Mouse (Mus musculus) layer of hippocampus, adult 8-10 months (tissue): Measurements from ENCODE around the gene Pappa. TPM values are rescaled to one million over a fixed set of nuclear protein-coding genes. Genes with fewer than 3 reads are reported as not detected.

Experiments
- DNase-seq, 2 experiments: peaks; one replicate each; pipeline ENCODE4 v3.0.0; 2022; ENCODE audit warnings: low spot score in 2 of 2
- total RNA-seq, 4 experiments: library from RNA; stranded (reverse); gene quantifications; 2 replicates each; pipeline ENCODE4 v1.2.4; 2022

Pappa gene
- total RNA-seq, 4 experiments from 2014 or later: 1.1 to 1.3 (median 1.3) TPM

DNA sequence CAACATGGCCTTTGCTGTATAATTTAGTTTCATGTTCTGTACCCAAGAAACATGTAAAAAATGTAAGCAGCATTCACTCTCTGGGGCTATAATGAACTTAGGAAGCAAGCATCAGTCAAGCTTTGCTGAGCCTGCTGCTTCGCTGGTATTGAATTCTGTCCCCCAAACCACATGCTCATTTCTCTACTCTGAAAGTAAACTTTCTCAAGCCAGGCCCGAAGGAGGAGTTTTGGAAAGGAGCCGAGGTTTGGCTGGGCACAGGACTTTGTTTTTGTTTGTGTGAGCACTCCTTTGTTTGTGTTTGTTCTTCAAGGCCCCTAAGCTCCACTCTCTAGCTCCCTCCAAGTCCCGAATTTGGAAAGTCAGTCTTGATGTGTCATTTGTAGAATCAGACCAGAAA is 148.3 kb downstream of the Pappa start:
- peak; percentile 8 to 28 for DNase-seq

DNA sequence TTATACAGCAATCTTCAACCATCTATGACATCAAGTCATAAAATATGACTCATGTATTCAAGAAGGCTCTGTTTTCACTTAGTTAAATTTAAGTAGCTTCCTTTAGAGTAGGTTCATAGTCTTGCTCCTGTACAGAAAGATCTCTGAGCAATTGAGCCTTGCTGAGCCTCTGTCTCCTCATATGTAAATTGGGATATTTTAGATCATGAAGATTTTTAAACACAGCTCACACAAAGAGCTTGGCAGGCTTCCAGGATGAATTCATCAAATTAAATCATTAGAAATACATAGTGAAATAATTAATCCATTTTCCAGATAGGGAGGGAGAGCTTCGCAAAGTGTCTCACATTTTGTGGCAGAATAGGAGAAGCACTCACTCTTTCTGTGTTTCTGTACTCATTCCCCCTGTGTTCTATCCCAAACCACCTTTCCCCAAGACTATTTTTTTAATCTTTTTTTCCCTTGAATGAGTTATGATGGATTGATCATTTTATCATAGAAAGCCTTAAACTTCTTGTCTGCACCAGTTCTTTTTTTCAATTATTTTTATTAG is 149.4 kb downstream of the Pappa start:
- no peak for DNase-seq

DNA sequence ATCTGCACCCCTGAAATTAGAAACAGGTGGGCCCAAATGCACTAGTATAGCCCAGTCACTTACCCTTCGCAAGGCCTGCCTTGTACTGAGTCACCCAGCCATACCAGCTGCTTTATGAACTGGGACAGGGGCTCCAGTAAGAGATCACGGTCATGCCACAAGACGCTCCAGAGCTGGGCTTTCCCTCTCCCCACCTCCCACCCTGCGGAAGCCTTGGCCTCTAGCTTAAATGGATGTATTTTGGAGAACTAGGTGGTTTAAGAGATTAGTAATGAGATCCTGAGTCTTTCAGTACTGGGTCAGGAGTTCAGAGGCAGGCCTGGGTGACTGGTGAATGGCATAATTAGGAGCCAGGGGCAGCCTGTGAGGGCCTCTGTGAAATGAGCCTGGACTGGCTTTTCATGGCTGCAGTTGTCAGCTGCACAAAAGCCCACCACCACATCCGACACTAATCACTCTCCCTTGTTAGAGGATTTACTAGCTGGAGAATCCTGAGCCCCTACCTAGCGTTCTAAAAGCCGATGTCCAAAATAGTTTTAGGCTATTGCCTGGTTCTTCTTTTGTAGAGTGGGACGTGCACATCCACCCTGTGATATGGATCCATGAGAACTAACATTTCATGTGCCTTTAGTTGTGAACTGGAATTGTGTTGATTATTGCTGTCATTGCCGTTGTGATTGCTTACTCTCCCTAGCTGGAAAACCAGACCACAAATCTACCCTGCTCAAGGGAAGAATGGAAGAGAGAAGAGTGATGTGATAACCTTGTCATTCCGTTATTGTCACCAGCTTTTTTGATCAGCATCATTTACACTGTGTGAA is 154.7 kb downstream of the Pappa start:
- no peak for DNase-seq

DNA sequence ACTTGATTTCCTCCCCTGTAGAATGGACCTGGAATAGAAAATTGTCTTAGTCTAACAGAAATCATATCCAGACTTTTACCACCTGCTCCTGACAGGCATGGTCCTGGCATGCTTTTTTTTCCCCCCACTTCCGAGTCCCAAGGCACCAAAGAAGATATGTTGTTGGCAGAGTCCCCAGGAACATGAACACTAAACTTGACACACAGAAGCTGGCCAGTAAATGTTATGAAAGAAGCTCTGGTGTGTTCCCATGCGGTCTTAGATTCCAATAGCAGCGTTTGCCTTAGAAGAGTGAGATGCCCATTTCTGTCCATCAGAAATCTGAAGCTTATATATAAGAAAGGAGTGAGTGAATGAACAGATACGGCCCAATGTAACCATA is 155.3 kb downstream of the Pappa start:
- no peak for DNase-seq

DNA sequence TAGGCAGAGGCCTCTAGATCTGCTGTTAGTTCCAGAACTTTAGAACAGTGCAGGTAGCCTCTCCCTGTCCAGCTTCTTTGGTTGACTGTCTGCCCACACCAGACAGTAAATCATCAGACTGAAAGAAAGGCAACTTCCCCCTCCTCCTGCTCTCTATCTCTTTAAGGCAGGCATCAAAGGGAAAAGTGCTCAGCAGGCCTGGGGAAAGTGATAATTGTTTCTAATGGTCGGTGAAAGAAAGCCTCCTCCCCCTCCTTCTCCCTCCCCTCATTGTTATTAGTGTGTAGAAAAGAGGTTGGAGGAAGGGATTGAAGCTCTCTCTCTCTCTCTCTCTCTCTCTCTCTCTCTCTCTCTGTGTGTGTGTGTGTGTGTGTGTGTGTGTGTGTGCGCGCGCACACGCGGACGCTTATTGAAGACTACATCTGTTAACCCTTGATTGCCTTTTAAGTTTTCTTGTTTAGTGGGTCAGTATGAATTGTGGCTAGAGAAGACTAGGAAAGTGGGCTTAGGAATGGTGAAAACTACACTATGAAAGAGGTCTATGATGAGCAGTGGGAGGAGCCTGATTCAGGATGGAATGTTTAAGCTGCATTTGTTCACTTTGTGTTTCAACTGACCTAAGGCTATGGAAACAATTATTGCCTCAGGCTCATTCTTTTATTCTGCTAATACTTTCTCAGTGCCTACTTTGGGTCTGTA is 156.2 kb downstream of the Pappa start:
- no peak for DNase-seq

DNA sequence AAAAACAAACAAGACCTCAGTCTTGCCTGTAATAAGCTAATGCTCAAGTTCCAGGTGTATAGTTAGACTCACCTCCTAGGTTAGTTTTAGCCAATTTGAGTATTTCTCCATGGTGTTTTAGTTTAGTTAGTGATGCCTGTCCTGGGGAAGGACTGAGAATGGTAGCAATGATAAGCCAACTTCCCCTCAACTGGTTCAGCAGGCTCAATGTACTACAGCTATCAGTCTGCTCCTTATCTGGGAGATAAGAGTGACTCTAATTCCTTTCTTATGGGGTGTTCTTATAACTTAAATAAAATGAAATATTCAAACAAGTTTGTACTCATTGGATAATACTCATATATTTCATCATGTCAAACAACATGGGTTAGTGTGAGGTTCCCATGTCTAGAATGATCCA is 156.9 kb downstream of the Pappa start:
- DNase-seq: no peak

DNA sequence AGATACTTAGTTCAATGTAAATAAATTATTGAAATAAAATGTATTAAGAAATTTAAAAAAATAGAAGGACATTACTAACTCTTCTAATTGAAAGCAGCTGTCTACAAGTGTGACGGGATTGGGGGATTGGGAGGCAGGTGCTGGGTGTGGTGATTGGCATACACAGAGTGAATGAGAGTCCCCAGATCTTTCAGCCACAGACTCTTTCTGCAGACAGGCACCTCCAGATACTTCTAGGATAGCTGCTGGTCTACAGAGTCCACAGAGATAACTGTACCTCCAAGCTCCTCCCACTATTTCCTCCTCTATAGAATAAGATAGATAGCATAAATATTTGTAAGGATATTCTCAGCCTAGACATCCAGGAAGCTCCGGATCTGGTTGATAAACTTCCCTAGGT is 159.6 kb downstream of the Pappa start:
- DNase-seq: no peak

DNA sequence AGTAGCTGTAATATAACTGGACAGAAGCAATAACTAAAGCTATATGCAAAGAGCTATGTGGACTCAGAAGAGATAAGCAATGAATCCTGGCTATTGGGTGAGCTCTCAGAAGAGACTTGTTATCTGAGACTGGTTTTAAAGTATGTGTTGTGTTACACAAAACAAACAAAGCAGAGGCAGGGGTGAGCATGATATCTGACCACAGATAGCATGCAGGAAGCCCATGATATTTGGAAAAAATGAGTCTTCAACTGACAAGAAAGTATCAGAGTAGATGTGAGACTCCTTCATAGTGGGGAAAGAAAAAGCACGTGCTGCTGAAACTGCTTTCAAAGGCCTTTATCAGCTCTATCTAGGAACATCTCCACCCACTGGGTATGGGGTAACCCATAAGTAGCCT is 161.2 kb downstream of the Pappa start:
- no peak for DNase-seq

DNA sequence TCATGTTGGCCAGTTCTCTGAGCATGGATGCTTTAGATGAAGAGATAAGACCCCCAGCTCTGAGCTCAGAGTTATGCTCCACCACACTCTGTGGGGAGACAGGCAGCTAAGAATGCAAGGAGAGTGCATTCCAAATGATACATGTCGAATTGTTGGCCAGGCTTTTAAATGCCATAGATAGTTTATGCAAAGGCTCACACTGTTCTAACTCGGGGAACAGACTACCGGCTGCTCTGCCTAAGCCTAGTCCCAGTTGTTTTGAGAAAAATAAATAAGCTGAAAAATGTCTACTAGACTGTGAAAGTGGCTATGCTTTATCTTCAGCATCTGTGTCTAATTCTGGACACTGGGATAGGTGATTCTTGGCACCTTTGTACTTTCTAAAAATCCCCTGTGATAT is 165.3 kb downstream of the Pappa start:
- DNase-seq: peak in 1 of 2 experiments; percentile 9

DNA sequence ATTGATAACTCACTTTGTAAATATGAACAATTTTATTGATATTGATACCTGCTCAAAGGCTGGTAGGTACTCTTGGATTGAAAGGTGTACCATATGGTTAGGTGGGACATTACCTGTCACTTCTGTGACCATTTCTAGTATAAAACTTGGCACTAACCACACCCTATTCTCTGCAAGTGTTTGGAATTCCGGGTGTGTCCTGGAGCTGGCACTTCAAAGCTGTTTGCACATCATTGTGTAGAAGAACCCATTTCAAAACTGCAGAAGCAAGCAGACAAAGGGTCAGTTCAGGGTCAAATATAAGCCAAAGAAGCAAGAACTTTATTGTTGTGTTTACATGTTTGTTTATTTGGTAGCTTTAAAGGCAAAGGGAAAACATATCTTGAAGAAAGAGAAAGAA is 171.8 kb downstream of the Pappa start:
- no peak for DNase-seq

DNA sequence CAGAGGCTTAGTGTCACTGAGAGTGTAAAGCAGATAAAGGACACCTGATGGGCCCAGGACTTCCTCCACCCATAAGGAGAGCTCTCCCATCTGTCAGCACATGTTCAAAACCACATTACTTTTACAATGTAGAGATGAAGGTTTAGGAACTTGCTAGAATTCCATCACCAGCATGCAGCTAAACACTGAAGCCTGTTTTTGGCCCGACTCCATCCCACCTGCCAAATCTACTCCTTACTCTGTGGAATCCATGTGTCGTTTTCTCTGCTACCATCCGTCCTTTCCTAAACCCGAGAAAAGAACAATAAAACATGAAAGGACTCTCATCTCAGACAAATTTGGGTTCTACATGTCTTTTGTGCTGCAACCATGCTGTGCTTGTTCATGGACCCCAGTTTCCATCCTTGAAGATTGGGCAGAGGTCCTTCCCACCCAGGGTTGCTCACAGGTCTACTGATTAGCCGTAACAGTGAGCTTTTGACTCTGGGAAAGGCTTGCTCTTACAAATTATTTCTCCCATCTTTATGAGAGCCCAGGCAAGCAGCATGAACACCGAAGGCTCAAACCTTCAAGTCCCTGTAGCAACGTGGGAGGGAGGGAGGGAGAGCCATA is 172.5 kb downstream of the Pappa start:
- no peak for DNase-seq

DNA sequence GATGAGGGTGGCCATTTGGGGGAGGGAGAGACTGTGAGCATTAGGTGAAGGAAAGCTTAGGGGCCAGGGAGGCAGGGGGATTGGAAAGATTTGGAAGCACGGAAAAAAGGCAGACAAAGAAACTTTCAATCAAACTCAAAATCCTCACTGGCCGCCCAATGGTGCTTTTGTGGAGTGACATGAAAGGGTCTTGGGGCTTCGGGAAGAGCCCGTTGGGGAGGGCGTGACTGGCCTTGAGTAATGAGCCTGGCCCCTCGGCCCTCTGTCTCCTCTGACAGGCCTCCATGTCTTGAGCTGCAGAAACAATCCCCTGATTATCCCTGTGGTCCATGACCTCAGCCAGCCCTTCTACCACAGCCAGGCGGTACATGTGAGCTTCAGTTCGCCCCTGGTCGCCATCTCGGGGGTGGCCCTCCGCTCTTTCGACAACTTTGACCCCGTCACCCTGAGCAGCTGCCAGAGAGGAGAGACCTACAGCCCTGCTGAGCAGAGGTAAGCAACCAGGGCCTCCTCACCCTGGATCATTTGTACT is 173.1 kb downstream of the Pappa start:
- no peak for DNase-seq

DNA sequence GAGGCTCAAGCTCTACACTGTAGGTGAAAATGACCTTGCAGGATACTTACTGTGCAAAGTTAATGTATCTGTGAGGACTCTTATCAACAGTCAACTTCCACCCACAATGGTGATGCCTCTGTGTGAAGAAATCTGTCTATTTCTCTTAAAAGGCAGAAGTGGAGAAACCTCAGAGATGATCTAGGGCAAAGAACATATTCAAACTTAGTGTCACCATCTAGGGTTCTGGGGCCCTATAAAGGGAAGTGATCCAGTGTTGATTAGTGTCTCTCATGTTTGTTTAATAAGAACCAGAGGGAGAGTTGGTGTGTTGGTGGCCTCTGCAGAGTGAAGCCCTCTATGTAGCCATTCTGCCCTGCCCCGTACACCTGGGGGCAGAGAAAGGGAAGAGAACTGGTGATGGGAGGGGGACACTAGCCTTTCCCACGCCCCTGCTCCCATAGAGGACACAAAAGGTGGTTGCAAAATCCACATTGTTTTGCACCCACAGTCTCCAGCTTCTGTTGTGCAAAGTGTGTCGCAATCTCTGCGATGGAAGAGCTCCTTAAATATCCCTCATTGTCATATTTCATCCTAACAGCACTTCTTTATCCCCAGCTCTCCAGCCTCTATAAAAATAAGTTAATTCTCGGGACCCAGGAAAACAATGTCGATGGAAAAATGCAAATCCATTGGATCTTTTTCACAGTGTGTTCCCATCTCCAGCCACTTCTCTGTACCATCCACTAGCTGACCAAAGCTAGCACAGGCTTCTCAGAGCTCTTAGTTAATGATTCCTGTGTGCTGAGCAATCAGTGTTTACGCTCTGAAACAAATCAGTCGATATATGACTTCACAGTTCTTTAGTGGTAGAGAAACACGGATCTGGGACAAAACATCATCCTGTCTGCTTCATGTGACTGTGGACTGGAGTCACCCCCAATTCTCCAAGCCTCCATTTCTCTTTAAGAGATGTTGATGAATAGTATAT is 174.5 kb downstream of the Pappa start:
- DNase-seq: no peak

DNA sequence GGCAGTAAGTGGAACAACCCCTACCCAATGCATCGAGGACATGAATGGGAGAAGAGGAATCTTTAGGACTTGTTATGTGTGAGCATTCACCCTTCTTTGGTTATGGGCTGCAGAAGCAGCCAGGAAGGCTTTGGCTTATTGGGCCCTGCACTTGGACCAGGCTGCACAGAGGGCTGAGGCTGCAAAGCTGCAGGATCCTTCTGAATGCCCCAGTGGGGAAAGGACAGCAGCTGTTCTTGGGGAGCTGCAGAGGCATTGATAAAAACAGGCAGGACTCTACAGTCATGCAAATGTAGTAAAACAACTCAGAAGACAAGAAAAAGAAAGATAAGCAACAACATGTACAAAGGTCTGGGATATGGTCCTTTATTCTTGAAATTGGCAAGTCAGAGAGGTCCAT is 175.4 kb downstream of the Pappa start:
- DNase-seq: no peak

DNA sequence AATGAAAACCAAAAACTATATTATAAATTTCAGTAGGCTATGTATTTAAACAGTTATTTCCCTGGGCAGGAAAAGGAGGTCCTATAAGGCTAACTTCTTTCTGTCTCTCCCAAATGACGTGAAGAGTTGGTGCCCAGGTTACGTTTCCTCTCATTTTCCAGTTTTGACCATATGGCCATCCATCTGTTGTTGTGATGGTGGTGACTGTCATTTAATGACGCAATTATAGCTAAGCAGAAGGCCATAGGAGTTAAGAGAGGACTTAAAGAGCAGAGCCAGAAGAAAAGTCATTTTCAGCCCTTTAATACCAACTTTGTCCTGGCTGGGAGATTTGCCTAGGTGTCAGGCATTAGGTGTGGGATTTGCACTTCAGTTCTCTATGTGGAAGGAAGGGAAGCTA is 176.5 kb downstream of the Pappa start:
- DNase-seq: no peak

DNA sequence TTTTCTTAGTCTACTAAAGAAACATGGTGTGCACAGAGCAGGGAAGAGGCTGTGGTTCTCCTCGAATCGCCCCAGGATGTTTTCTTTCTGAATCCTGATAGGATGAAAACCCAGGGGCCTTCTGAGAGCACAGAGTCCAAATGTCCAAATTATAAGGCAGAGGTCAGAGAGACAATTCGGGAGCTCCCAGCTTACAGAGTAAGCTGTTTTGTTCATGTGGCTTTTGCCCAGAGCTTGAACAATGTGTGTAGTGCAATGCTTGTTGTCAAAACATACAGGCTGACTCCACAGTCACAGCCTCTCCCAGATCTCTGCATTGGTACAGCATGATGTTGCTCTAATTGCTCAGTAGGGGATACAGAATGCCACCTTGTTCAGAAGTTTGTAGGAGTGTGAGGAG is 178.7 kb downstream of the Pappa start:
- DNase-seq: no peak

DNA sequence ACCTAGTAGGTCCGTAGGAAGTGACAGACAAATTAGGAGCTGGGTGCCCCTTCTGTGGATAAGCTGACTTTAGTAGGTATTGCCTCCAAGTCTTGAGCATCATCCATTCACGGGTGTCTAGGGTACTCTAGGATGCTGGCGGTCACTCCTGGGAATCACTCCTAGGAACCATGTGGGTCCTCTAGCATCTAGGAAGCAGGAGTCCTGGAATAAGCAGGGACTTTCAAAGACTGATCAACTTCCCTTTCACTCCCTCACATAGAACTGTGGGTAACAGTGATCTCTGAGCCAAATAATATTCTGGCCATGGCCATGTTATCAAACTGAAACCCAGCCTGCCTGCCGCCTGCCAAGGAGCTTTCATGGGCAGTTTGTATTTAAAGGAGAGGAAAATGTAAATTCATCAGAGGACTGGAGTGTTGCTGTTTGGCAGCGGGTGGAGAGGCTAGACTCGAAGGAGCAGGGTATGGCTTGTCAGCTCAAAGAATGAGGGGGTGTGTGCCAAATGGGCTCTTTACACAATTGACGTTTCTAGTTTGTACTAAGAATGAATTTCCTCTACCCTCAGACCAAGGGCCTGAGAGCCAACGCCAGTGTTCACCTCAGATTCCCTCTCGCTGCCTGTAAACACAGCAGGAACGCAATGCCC is 194.0 kb downstream of the Pappa start:
- no peak for DNase-seq

DNA sequence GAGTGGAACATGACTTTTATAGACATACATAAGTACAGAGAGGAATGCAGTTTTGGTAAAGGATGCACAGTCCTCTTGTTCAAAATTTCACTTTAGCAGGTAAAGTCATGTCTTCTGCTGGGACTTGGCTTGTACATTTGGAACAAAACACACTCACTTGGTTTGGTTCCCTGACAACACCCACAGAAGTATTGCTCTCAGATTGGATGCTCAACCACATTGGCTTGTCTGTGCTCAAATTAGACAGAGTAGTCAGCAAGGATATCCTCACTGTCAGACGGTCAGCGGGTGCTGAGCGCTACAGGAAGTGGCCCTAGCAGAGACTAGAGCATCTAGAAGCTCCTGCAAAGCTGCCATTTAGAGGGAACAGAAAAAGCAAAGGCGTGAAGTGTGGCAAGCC is 197.4 kb downstream of the Pappa start:
- no peak for DNase-seq

DNA sequence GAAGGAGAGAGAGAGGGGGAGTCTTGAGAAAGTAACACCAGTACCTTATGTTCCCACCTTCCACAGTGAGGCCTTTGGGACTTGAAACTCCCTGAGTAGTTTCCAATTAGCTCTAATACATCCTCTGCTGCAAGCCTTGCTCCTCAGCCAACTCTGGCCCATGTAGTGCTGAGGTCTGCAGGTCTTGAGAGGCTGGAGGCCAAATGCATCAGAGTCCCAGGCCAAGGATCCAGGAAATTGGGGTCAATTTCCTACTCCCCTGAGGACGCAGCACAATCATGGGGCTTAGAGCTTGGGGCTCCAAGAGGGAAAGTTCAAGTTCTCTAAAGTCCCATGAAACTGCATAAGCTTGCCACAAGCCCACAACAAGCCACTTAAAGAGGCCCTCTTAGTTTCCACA is 198.0 kb downstream of the Pappa start:
- no peak for DNase-seq

DNA sequence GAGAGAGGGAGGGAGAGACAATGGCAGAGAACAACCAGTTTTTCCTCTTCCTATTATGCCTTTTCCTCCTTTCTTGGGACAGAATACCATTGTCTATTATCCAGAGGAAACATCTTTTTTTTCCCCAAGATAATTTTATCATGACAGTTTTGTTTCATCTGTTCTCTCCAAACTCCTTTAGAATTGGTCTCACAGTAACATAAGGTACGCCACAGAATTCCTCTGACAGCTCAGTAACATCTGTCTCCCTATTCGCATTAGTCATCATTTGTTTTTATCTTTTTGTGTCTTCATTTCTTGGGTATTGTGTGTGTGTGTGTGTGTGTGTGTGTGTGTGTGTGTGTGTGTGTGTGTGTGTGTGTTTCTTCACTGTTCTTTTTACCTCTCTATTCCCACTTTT is 201.8 kb downstream of the Pappa start:
- DNase-seq: no peak
